Mouse (Mus musculus) intestine, embryonic 16.5 days (tissue): ENCODE data around the gene Pdpn. TPM values are rescaled to one million over a fixed set of nuclear protein-coding genes. Genes with fewer than 3 reads are reported as not detected.

Experiments
- ATAC-seq: fragments of 200-750 bp; cut with Nextera tagmentation; 2 replicates; pipeline ENCODE4 v1.8.0; 2017; ENCODE audit warnings: moderate TSS enrichment, moderate library complexity
- H3K27ac ChIP-seq: fragments of 300-500 bp; sonication (generic); 2 replicates; pipeline ENCODE4 v1.5.1; 2014; ENCODE audit warnings: mild to moderate bottlenecking, low read length
- H3K27me3 ChIP-seq: fragments of 300-500 bp; sonication (generic); replicated peaks from 2 replicates; pipeline ENCODE4 v1.6.1; 2014; ENCODE audit warnings: low read length, control low read depth, mixed read lengths; ENCODE audit not compliant: control insufficient read depth, insufficient read depth
- H3K36me3 ChIP-seq: fragments of 300-500 bp; sonication (generic); 2 replicates; pipeline ENCODE4 v1.6.1; 2014; ENCODE audit warnings: low read length, control low read depth; ENCODE audit not compliant: control insufficient read depth, insufficient read depth
- H3K4me1 ChIP-seq: fragments of 300-500 bp; sonication (generic); 2 replicates; pipeline ENCODE4 v1.6.1; 2014; ENCODE audit warnings: low read length, control low read depth, mixed read lengths; ENCODE audit not compliant: control insufficient read depth, insufficient read depth
- H3K4me2 ChIP-seq: fragments of 300-500 bp; sonication (generic); 2 replicates; pipeline ENCODE4 v1.6.1; 2014; ENCODE audit warnings: low read depth, low read length, control low read depth
- H3K4me3 ChIP-seq: fragments of 300-500 bp; sonication (generic); 2 replicates; pipeline ENCODE4 v1.5.1; 2014; ENCODE audit warnings: mild to moderate bottlenecking, low read length
- H3K9ac ChIP-seq: fragments of 300-500 bp; sonication (generic); 2 replicates; pipeline ENCODE4 v1.6.1; 2014; ENCODE audit warnings: low read depth, low read length
- H3K9me3 ChIP-seq: fragments of 300-500 bp; sonication (generic); 2 replicates; pipeline ENCODE4 v1.6.1; 2016; ENCODE audit warnings: low read length, control low read depth; ENCODE audit not compliant: control insufficient read depth
- WGBS: fragments of 180-500 bp; shearing (Covaris S2); extraction: QIAGEN DNeasy Blood & Tissue Kit; methylation state at CpG from one replicate; pipeline ENCODE4 v1.1.7; 2014; 5-methylcytosine and 5-hydroxymethylcytosine counted together
- polyA plus RNA-seq: library from polyadenylated mRNA; unstranded; fragments of >200 nt; fragmentation: Nextera tagmentation; extraction: Ambion mirVana; gene quantifications from 2 replicates; pipeline ENCODE4 v1.2.1, GENCODE M21; 2015

The Pdpn gene
- polyA plus RNA-seq, 1 experiment from 2014 or later, result 22.6 TPM

- H3K27ac ChIP-seq, result no peak overlapping the region
- no peak overlapping the region for H3K4me2 ChIP-seq
- peaks cover 11% of the 10 kb centered on the region for H3K4me1 ChIP-seq
- no peaks in the 10 kb centered on the region for H3K36me3 ChIP-seq
- WGBS, result 40% methylated on average over 4 of the region's 4 CpGs
- peak; percentile 47 for ATAC-seq
- no peak overlapping the region for H3K9ac ChIP-seq
- peaks cover 3% of the 10 kb centered on the region; the same call in 1 of the 2 replicates for H3K27me3 ChIP-seq
- no peak overlapping the region for H3K4me3 ChIP-seq
- H3K9me3 ChIP-seq, result no peaks in the 10 kb centered on the region
Observed at GRCm38 (mm10) chr4:143301875-143302274, 2.5 kb upstream of the Pdpn start.

- H3K36me3 ChIP-seq, result no peaks in the 10 kb centered on the region
- H3K4me3 ChIP-seq, result no peak overlapping the region
- H3K27ac ChIP-seq, result no peak overlapping the region
- WGBS, result 57% methylated on average over 5 of the region's 5 CpGs
- no peak overlapping the region for H3K9ac ChIP-seq
- no peaks in the 10 kb centered on the region for H3K9me3 ChIP-seq
- no peak overlapping the region for H3K4me2 ChIP-seq
- no peak for ATAC-seq
- H3K4me1 ChIP-seq, result peaks cover 13% of the 10 kb centered on the region
- H3K27me3 ChIP-seq, result peaks cover 3% of the 10 kb centered on the region; the same call in 1 of the 2 replicates
Observed at GRCm38 (mm10) chr4:143301042-143301441, 1.7 kb upstream of the Pdpn start.

- Histone ChIP-seq H3K9ac (peak overlapping the region; percentile 44; the same call in 1 of the 2 replicates), H3K4me2 (peak overlapping the region; percentile 59; the same call in 1 of the 2 replicates), H3K9me3 (no peaks in the 10 kb centered on the region), H3K4me3 (peak overlapping the region; percentile 51; the same call in 1 of the 2 replicates), H3K4me1 (peaks cover 13% of the 10 kb centered on the region), H3K27me3 (peaks cover 3% of the 10 kb centered on the region; the same call in 1 of the 2 replicates), H3K36me3 (no peaks in the 10 kb centered on the region), H3K27ac (no peak overlapping the region)
- no peak for ATAC-seq
- WGBS, result 24% methylated on average over 12 of the region's 12 CpGs
Observed at GRCm38 (mm10) chr4:143300113-143300688, 837 bp upstream of the Pdpn start.

GRCm38 (mm10) chr4:143298431-143299315 lies 691 bp downstream of the Pdpn start:
- peak; percentile 38; the same call in 1 of the 2 replicates for ATAC-seq
- Histone ChIP-seq H3K4me3 (peak overlapping the region; percentile 51), H3K36me3 (no peaks in the 10 kb centered on the region), H3K27me3 (peaks cover 3% of the 10 kb centered on the region; the same call in 1 of the 2 replicates), H3K9ac (peak overlapping the region; percentile 58), H3K4me2 (peak overlapping the region; percentile 59), H3K27ac (no peak overlapping the region), H3K4me1 (peaks cover 13% of the 10 kb centered on the region), H3K9me3 (no peaks in the 10 kb centered on the region)
- 17% methylated on average over 24 of the region's 24 CpGs for WGBS

GRCm38 (mm10) chr4:143297016-143297556 lies 2.3 kb downstream of the Pdpn start:
- 27% methylated on average over 12 of the region's 12 CpGs for WGBS
- H3K27me3 ChIP-seq, result peaks cover 3% of the 10 kb centered on the region; the same call in 1 of the 2 replicates
- H3K4me3 ChIP-seq, result peak overlapping the region; percentile 21
- no peaks in the 10 kb centered on the region for H3K9me3 ChIP-seq
- H3K4me2 ChIP-seq, result peak overlapping the region; percentile 46
- peaks cover 13% of the 10 kb centered on the region for H3K4me1 ChIP-seq
- no peaks in the 10 kb centered on the region for H3K36me3 ChIP-seq
- H3K9ac ChIP-seq, result peak overlapping the region; percentile 9; the same call in 1 of the 2 replicates
- no peak overlapping the region for H3K27ac ChIP-seq
- ATAC-seq, result no peak

GRCm38 (mm10) chr4:143296153-143296552 lies 3.2 kb downstream of the Pdpn start:
- no peaks in the 10 kb centered on the region for H3K36me3 ChIP-seq
- no peak for ATAC-seq
- 77% methylated on average over 5 of the region's 5 CpGs for WGBS
- no peak overlapping the region for H3K4me3 ChIP-seq
- no peaks in the 10 kb centered on the region for H3K9me3 ChIP-seq
- no peak overlapping the region for H3K4me2 ChIP-seq
- H3K4me1 ChIP-seq, result peaks cover 10% of the 10 kb centered on the region
- no peak overlapping the region for H3K27ac ChIP-seq
- no peak overlapping the region for H3K9ac ChIP-seq
- H3K27me3 ChIP-seq, result peaks cover 3% of the 10 kb centered on the region; the same call in 1 of the 2 replicates

- no peak for ATAC-seq
- 54% methylated on average over 6 of the region's 6 CpGs for WGBS
- no peak overlapping the region for H3K27ac ChIP-seq
Observed at GRCm38 (mm10) chr4:143294324-143294723, 5.0 kb downstream of the Pdpn start.

GRCm38 (mm10) chr4:143288880-143289279 lies 10.5 kb downstream of the Pdpn start:
- ATAC-seq, result peak; percentile 69
- Histone ChIP-seq H3K9me3 (no peaks in the 10 kb centered on the region), H3K27me3 (no peaks in the 10 kb centered on the region), H3K4me2 (no peak overlapping the region; the same call in 1 of the 2 replicates), H3K27ac (peak overlapping the region; percentile 70), H3K9ac (peak overlapping the region; percentile 40; the same call in 1 of the 2 replicates), H3K4me1 (peaks cover 8% of the 10 kb centered on the region; the same call in 1 of the 2 replicates), H3K36me3 (no peaks in the 10 kb centered on the region), H3K4me3 (no peak overlapping the region)
- WGBS, result 34% methylated on average over 7 of the region's 7 CpGs

More at GRCm38 (mm10) chr4:143294324-143294723, 5.0 kb downstream of the Pdpn start:
- Histone ChIP-seq H3K4me1 (peaks cover 2% of the 10 kb centered on the region; the same call in 1 of the 2 replicates), H3K9ac (no peak overlapping the region), H3K4me3 (no peak overlapping the region), H3K9me3 (no peaks in the 10 kb centered on the region), H3K4me2 (no peak overlapping the region), H3K27me3 (no peaks in the 10 kb centered on the region; the same call in 1 of the 2 replicates), H3K36me3 (no peaks in the 10 kb centered on the region)

GRCm38 (mm10) chr4:143288473-143288872 lies 10.9 kb downstream of the Pdpn start:
- Histone ChIP-seq H3K4me2 (no peak overlapping the region; the same call in 1 of the 2 replicates), H3K9ac (no peak overlapping the region), H3K27me3 (no peaks in the 10 kb centered on the region), H3K27ac (peak overlapping the region; percentile 70), H3K4me1 (peaks cover 8% of the 10 kb centered on the region; the same call in 1 of the 2 replicates), H3K9me3 (no peaks in the 10 kb centered on the region), H3K4me3 (no peak overlapping the region), H3K36me3 (no peaks in the 10 kb centered on the region)
- WGBS, result 43% methylated on average over 6 of the region's 6 CpGs
- ATAC-seq, result no peak
